Mouse (Mus musculus) limb, embryonic 11.5 days (tissue): Measurements from ENCODE around the gene Exoc5. TPM values are rescaled to one million over a fixed set of nuclear protein-coding genes. Genes with fewer than 3 reads are reported as not detected.
"Not testable (repeated sequence)": the region's sequence is repeated elsewhere in the genome, so short reads cannot be mapped to it uniquely, and the experiment has no call there.

ENCODE experiments used
- ATAC-seq: fragments of 200-750 bp; cut with Nextera tagmentation; 2 replicates; pipeline ENCODE4 v1.8.0; 2017; ENCODE audit warnings: low read depth; ENCODE audit not compliant: insufficient number of reproducible peaks, low FRiP score, low TSS enrichment
- DNase-seq: peaks from one replicate; pipeline ENCODE4 v3.0.0-alpha.2; 2015; ENCODE audit warnings: low spot score
- H3K27ac ChIP-seq: fragments of 300-500 bp; sonication (generic); replicated peaks from 2 replicates; pipeline ENCODE4 v1.5.1; 2014; ENCODE audit warnings: low read depth, mild to moderate bottlenecking, low read length
- H3K27me3 ChIP-seq: fragments of 300-500 bp; sonication (generic); 2 replicates; pipeline ENCODE4 v1.6.1; 2014; ENCODE audit warnings: mild to moderate bottlenecking, low read length, mixed read lengths; ENCODE audit not compliant: control insufficient read depth, insufficient read depth
- H3K36me3 ChIP-seq: fragments of 300-500 bp; sonication (generic); 2 replicates; pipeline ENCODE4 v1.6.1; 2014; ENCODE audit warnings: mild to moderate bottlenecking, low read length, moderate library complexity, mixed read lengths; ENCODE audit not compliant: control insufficient read depth, insufficient read depth
- H3K4me1 ChIP-seq: fragments of 300-500 bp; sonication (generic); 2 replicates; pipeline ENCODE4 v1.6.1; 2014; ENCODE audit warnings: low read length, mixed read lengths; ENCODE audit not compliant: control insufficient read depth, insufficient read depth
- H3K4me2 ChIP-seq: fragments of 300-500 bp; sonication (generic); 2 replicates; pipeline ENCODE4 v1.6.1; 2014; ENCODE audit warnings: low read depth, mild to moderate bottlenecking, moderate library complexity; ENCODE audit not compliant: severe bottlenecking
- H3K4me3 ChIP-seq: fragments of 300-500 bp; sonication (generic); 2 replicates; pipeline ENCODE4 v1.5.1; 2014; ENCODE audit warnings: low read depth, low read length
- H3K9ac ChIP-seq: fragments of 300-500 bp; sonication (generic); 2 replicates; pipeline ENCODE4 v1.6.1; 2014; ENCODE audit warnings: mild to moderate bottlenecking, low read length
- H3K9me3 ChIP-seq: fragments of 300-500 bp; sonication (generic); 2 replicates; pipeline ENCODE4 v1.6.1; 2016; ENCODE audit warnings: low read length; ENCODE audit not compliant: control insufficient read depth
- WGBS: fragments of 180-500 bp; shearing (Covaris S2); extraction: QIAGEN DNeasy Blood & Tissue Kit; methylation state at CpG from one replicate; pipeline ENCODE4 v1.1.7; 2014; 5-methylcytosine and 5-hydroxymethylcytosine counted together
- polyA plus RNA-seq: library from polyadenylated mRNA; unstranded; fragments of >200 nt; fragmentation: Nextera tagmentation; extraction: Ambion mirVana; gene quantifications from 2 replicates; pipeline ENCODE4 v1.2.1, GENCODE M21; 2014

The Exoc5 gene
- 63.7 and 68.7 TPM in 2 replicates for polyA plus RNA-seq

- H3K36me3 ChIP-seq: no peaks in the 10 kb centered on the region
- H3K9ac ChIP-seq: peak within 1 kb of the TSS; percentile 96
- no peaks in the 10 kb centered on the region for H3K9me3 ChIP-seq
- DNase-seq: peak; percentile 96
- peak within 1 kb of the TSS; percentile 87 for H3K4me3 ChIP-seq
- no peaks in the 10 kb centered on the region; the same call in 1 of the 2 replicates for H3K4me1 ChIP-seq
- H3K27ac ChIP-seq: peak within 1 kb of the TSS; percentile 97
- under 1% methylated on average over 53 of the region's 53 CpGs for WGBS
- no peaks in the 10 kb centered on the region for H3K27me3 ChIP-seq
- H3K4me2 ChIP-seq: peak within 1 kb of the TSS; percentile 62
- peak; percentile 92 for ATAC-seq
Measured at GRCm38 (mm10) chr14:49066274-49066823, at the start of gene Exoc5. Gene Exoc5 (minus strand): TSS chr14:49066653.

GRCm38 (mm10) chr14:49091755-49092154, 25.3 kb upstream of the Exoc5 start:
- H3K4me2 ChIP-seq, H3K4me3 ChIP-seq, ATAC-seq, H3K4me1 ChIP-seq, H3K27me3 ChIP-seq, H3K27ac ChIP-seq, H3K9me3 ChIP-seq, H3K9ac ChIP-seq, H3K36me3 ChIP-seq, DNase-seq: not testable (repeated sequence)
- 67% methylated on average over 1 of the region's 1 CpGs for WGBS

- Histone ChIP-seq H3K27me3 (no peaks in the 10 kb centered on the region), H3K9me3 (no peaks in the 10 kb centered on the region), H3K4me2 (no peak overlapping the region), H3K36me3 (peaks cover 2% of the 10 kb centered on the region), H3K27ac (no peak overlapping the region), H3K4me1 (no peaks in the 10 kb centered on the region), H3K9ac (no peak overlapping the region), H3K4me3 (no peak overlapping the region)
- no peak for DNase-seq
- no peak for ATAC-seq
- 87% methylated on average over 4 of the region's 4 CpGs for WGBS
Measured at GRCm38 (mm10) chr14:49091277-49091676, 24.8 kb upstream of the Exoc5 start.

GRCm38 (mm10) chr14:49090102-49090501, 23.6 kb upstream of the Exoc5 start:
- Histone ChIP-seq H3K27me3 (no peaks in the 10 kb centered on the region), H3K4me3 (no peak overlapping the region), H3K27ac (no peak overlapping the region), H3K9me3 (no peaks in the 10 kb centered on the region), H3K4me2 (no peak overlapping the region), H3K9ac (no peak overlapping the region), H3K4me1 (no peaks in the 10 kb centered on the region), H3K36me3 (peaks cover 2% of the 10 kb centered on the region)
- no peak for ATAC-seq
- WGBS: 30% methylated on average over 5 of the region's 5 CpGs
- no peak for DNase-seq

- ATAC-seq (no peak), DNase-seq (no peak)
- H3K4me2 ChIP-seq: no peak overlapping the region
- H3K9ac ChIP-seq: no peak overlapping the region
- no peaks in the 10 kb centered on the region for H3K27me3 ChIP-seq
- peaks cover 2% of the 10 kb centered on the region for H3K36me3 ChIP-seq
- H3K4me3 ChIP-seq: no peak overlapping the region
- WGBS: 12% methylated on average over 6 of the region's 6 CpGs
- H3K4me1 ChIP-seq: no peaks in the 10 kb centered on the region
- no peak overlapping the region for H3K27ac ChIP-seq
- no peaks in the 10 kb centered on the region for H3K9me3 ChIP-seq
Measured at GRCm38 (mm10) chr14:49089461-49090058, 23.1 kb upstream of the Exoc5 start.

GRCm38 (mm10) chr14:49088155-49089048, 21.9 kb upstream of the Exoc5 start:
- no peak overlapping the region for H3K9ac ChIP-seq
- no peaks in the 10 kb centered on the region for H3K4me1 ChIP-seq
- DNase-seq (no peak), ATAC-seq (no peak)
- no peak overlapping the region for H3K27ac ChIP-seq
- no peak overlapping the region for H3K4me3 ChIP-seq
- no peaks in the 10 kb centered on the region for H3K9me3 ChIP-seq
- H3K4me2 ChIP-seq: no peak overlapping the region
- peaks cover 2% of the 10 kb centered on the region for H3K36me3 ChIP-seq
- no peaks in the 10 kb centered on the region for H3K27me3 ChIP-seq
- 37% methylated on average over 14 of the region's 14 CpGs for WGBS

- H3K4me2 ChIP-seq: no peak overlapping the region
- no peak overlapping the region for H3K27ac ChIP-seq
- H3K36me3 ChIP-seq: peaks cover 2% of the 10 kb centered on the region
- ATAC-seq (no peak), DNase-seq (no peak)
- no peaks in the 10 kb centered on the region for H3K4me1 ChIP-seq
- H3K9me3 ChIP-seq: no peaks in the 10 kb centered on the region
- H3K27me3 ChIP-seq: no peaks in the 10 kb centered on the region
- H3K9ac ChIP-seq: no peak overlapping the region
- 84% methylated on average over 4 of the region's 4 CpGs for WGBS
- H3K4me3 ChIP-seq: no peak overlapping the region
Measured at GRCm38 (mm10) chr14:49086522-49086921, 20.1 kb upstream of the Exoc5 start.

- Histone ChIP-seq H3K4me3 (no peak overlapping the region), H3K9ac (no peak overlapping the region), H3K27ac (no peak overlapping the region), H3K27me3 (no peaks in the 10 kb centered on the region), H3K4me1 (no peaks in the 10 kb centered on the region), H3K4me2 (no peak overlapping the region), H3K36me3 (no peaks in the 10 kb centered on the region), H3K9me3 (no peaks in the 10 kb centered on the region)
- WGBS: 93% methylated on average over 2 of the region's 2 CpGs
- ATAC-seq: no peak
- DNase-seq: no peak
Measured at GRCm38 (mm10) chr14:49078820-49079219, 12.4 kb upstream of the Exoc5 start.
